Mouse (Mus musculus) CH12.LX (cell line): ENCODE measurements around the gene Chrdl2.

Source experiments
- CTCF ChIP-seq, 2 experiments: IDR thresholded peaks in 1 of 2; conservative IDR thresholded peaks in 1 of 2; 2 replicates each; pipeline ENCODE4 v1.5.1; 2011 to 2012; ENCODE audit warnings: low read depth in 2 of 2, low read length in 2 of 2, improper control_type of control experiment in 1 of 2, inconsistent platforms in 1 of 2, mild to moderate bottlenecking in 1 of 2, moderate library complexity in 1 of 2
- E2F4 ChIP-seq: IDR thresholded peaks from 2 replicates; pipeline ENCODE4 v1.6.1; 2011; ENCODE audit warnings: low read depth, low read length, improper control_type of control experiment; ENCODE audit not compliant: insufficient replicate concordance
- EP300 ChIP-seq: IDR thresholded peaks from 2 replicates; pipeline ENCODE4 v1.6.1; 2011; ENCODE audit warnings: low read length, improper control_type of control experiment
- GABPA ChIP-seq: IDR thresholded peaks from 2 replicates; pipeline ENCODE4 v1.6.1; 2012; ENCODE audit warnings: low read depth, low read length, improper control_type of control experiment, inconsistent platforms; ENCODE audit not compliant: insufficient replicate concordance
- KAT2A ChIP-seq: IDR thresholded peaks from 2 replicates; pipeline ENCODE4 v1.6.1; 2012; ENCODE audit warnings: low read length, improper control_type of control experiment, inconsistent platforms; ENCODE audit not compliant: insufficient replicate concordance
- MAX ChIP-seq: IDR thresholded peaks from 2 replicates; pipeline ENCODE4 v1.6.1; 2011; ENCODE audit warnings: low read length, improper control_type of control experiment
- MXI1 ChIP-seq: IDR thresholded peaks from 2 replicates; pipeline ENCODE4 v1.6.1; 2011; ENCODE audit warnings: mild to moderate bottlenecking, low read depth, low read length, improper control_type of control experiment
- POLR2A ChIP-seq: IDR thresholded peaks from 2 replicates; pipeline ENCODE4 v1.6.1; 2011; ENCODE audit warnings: low read depth, mild to moderate bottlenecking, improper control_type of control experiment, low read length
- RAD21 ChIP-seq: IDR thresholded peaks from 2 replicates; pipeline ENCODE4 v1.6.1; 2011; ENCODE audit warnings: low read depth, mild to moderate bottlenecking, low read length, improper control_type of control experiment, moderate library complexity
- UBTF ChIP-seq: IDR thresholded peaks from 2 replicates; pipeline ENCODE4 v1.6.1; 2012; ENCODE audit warnings: low read depth, mild to moderate bottlenecking, inconsistent platforms, low read length, improper control_type of control experiment, moderate library complexity

- no peak for TF ChIP-seq MAX
- TF ChIP-seq POLR2A, result no peak
- TF ChIP-seq CTCF (conservative IDR thresholded peaks at IDR 0.05 in 1 of 2, IDR thresholded peaks at IDR 0.05 in 1 of 2; ENCODE audit: low read depth in 2 of 2, low read length in 2 of 2), result no peak
- TF ChIP-seq RAD21, result no peak
- TF ChIP-seq GABPA, result no peak
- TF ChIP-seq KAT2A, result no peak
- TF ChIP-seq E2F4, result no peak
- no peak for TF ChIP-seq EP300
- TF ChIP-seq UBTF, result no peak
- TF ChIP-seq MXI1, result no peak
Measured at GRCm38 (mm10) chr7:100010711-100011110, 4.7 kb downstream of the Chrdl2 start.
